Mouse (Mus musculus) A20 (cell line): ENCODE data around the gene Gpr15.
A peak's percentile ranks its signal among the peaks of the same experiment; 100 is the strongest.

Source experiments
- DNase-seq: peaks from one replicate; pipeline ENCODE4 v3.0.0-alpha.2; 2011; ENCODE audit warnings: low read depth, low spot score

The Gpr15 gene

DNA sequence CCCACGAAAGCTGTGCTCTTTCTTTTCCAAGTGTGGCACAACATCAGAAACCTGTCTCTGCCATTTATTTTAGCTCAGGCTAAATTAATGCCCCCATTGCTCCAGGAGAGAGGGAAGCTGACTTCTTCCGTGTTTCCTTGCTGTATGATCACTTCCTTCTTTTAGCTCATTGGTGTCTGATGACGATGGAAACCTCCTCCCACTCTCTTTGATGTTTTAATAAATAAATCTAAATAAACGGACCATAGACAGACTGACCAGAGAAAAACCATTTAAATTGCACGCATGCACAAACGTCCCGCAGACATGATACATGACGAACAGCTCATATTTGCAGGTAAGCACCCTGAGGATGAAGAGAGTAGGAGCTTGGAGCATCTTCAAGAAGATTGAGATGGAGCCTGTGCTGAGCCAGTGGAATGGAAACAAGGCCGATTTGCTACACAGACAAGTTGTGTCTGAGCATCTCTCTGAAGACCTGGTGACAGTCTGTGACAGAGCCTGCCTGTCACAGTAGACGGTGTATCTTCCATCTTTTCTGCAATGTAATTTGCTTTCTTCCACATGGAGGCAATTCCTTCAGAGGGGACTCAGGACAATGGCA lies 16.4 kb downstream of the Gpr15 start:
- peak; percentile 46 for DNase-seq

DNA sequence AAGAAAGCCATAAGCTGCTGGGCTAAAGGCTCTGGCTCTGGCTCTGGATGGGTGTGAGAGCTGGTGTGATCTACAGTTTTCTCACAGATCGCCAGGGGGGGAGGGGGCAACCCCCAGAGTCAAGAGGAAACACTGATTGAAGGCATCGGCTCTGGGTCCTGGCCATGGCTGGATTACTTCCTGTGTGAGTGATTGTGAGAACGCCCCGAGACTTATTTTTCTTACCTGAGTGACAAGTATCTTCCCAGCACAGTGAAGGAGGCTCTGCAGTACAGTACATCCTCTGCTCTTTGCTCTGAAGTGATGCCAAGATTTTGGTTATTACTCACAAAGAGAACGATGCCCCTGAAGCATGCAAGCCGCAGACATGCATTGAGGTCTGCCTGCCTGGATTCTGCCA lies 17.1 kb downstream of the Gpr15 start:
- DNase-seq: peak; percentile 53

DNA sequence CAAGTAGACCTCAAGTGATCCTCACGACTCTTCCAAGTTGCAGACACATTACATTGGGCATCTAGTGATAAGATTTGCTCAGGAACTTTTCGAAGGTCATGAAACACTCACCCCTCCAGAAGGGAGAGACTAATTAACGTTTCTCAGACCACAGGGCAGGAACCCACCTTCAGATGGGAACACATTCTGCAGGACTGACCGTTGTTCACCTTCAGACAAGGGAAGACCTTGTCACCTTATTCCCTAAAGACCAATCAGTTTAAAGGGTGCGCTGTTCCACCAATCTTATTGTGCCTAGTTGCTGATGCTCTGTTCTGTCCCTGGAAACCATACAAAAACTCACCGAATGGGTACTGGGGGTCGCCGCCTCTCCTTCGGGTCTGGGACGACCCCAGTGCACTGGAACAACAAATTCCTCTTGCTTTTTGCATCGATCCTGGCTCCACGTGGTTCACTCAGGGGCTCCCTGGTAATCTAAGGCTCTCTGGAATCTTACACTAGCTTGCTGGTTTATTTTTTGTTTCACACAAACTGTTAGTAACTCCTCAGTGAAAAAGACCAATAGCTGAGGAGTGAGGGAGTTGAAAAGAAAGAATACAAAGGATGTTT lies 17.9 kb downstream of the Gpr15 start:
- DNase-seq: no peak

- no peak for DNase-seq
Measured at GRCm38 (mm10) chr16:58700174-58700573, 18.7 kb downstream of the Gpr15 start.

- DNase-seq: no peak
Measured at GRCm38 (mm10) chr16:58697261-58697660, 21.6 kb downstream of the Gpr15 start.

- DNase-seq: peak; percentile 85
Measured at GRCm38 (mm10) chr16:58696796-58697195, 22.1 kb downstream of the Gpr15 start.

DNA sequence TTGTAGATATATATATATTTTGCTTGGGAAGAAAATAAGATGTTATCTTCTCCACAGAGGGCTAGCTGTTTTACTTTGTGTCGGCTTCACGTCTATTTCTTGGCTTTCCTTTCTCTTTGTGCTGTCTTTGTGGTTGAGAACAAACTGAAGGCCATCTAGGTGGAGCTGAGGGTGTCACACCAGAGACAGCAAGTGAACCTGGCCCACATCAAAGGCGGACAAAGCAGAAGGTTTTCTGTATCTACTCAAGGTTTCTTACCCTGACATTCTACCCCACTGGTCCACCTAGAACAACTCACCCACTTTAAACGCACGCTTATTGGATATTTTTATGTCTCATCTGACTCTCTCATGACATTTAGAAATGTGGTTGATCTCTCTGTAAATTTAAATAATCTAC lies 24.8 kb downstream of the Gpr15 start:
- DNase-seq: no peak

DNA sequence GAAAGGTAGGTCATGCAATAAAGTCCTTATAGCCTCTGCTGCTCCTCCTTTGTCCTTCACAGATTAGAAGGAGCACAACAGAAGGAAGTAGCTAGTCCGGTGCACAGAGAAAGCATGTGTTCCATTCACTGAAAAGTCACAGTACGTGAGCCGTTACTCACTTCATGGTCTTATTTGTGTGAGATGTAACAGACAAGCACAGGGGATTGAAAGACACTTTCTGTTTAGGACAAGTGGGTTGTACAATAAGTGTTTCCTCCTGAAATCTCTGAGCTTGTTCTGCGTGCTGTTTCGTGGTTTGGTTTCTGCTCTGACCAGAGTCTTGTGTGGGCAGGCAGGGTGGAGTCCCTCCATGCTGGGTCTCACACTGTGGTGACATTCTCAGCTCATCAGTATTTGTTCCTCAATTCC lies 28.5 kb downstream of the Gpr15 start:
- peak; percentile 83 for DNase-seq

GRCm38 (mm10) chr16:58689555-58690169 lies 29.2 kb downstream of the Gpr15 start:
- DNase-seq: peak; percentile 19

DNA sequence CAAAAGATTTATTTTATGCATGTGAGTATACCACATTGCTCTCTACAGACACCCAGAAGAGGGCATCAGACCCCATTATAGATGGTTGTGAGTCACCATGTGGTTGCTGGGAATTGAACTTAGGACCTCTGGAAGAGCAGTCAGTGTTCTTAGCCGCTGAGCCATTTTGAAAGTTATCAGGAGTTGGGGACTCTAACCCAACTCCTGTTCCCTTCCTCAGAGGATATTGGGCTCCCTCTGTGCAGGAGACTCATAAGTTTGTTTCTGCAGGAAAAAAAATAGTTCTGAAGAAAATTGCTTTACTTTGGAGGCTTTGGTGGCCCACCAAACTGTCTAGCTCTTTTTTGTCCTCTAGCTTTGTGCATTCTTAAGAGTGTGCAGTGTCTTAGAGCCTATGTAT lies 30.3 kb downstream of the Gpr15 start:
- DNase-seq: no peak

DNA sequence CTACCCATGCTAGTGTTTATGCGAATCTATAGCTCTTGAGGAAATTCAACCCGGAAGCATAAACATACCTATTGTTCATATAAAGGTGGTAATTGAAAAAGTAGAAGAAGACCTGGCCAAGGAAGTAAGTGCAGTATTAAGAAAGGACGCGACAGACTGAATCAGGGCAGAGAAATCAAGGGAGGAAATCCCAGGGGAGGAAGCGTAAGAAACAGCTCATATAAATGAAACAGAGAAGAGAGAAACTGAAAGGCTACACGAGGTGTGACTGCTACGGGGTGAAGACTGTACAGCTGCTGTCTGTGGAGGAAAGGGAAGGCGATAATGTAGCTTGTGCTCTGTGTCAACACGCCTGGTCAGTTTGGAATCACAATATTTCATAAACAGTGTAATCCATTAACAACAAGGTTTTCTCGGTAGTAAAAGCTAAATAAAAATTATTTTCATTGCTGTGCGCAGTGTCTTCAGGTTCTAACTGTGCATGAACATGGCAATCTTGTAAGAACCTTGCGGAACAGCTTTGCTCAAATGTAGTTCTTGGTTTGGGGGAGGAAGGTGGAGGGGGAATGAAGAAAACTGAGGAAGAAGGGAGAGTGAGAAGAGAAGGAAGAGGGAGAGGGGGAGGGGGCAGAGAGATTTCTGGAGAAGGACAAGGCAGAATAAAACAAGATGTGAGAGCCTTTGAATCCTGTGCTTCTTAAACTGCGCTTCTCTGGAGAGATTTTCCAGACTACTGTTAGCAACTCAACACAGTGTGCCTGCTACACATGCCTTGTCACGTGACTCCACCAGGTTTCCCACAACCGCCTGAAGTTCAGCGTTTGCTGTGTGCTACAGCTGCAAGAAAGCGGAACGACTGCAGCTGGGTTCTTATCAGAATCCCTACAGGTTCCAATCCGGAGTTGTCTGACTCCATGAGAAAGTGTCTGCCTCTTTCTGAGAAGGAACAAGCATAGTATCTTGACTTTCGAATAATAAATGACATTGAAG lies 33.0 kb downstream of the Gpr15 start:
- peak; percentile 85 for DNase-seq

DNA sequence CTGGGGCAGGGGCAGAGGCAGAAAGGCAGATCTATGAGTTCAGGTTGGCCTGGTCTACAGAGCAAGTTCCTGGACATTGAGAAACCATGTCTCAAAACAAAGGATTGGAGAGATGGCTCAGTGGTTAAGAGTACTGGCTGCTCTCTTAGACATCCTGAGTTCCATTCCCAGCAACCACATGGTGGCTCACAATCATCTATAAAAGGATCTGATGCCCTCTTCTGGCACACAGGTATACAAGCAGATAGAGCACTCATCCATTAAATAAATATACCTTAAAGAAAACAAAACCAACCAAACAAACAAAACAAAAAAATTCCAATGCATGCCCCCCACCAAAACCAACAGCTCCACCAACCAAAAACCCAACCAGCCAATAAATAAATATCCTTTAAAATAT lies 34.3 kb downstream of the Gpr15 start:
- peak; percentile 51 for DNase-seq

DNA sequence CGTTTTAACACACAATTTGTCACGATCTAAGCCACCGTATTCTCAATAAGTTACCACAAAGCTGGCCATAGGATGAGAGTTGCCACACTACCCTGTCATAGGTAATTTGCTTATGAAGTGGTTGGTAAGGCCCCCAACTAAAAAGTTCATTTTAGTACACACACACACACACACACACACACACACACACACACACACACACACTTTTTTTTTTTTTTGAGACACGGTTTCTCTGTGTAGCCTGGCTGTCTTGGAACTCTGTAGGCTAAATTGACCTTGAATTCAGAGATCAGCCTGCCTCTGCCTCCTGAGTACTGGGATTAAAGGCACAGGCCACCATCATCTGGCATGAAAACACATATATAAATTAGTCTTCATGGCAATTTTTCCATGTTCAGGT lies 35.0 kb downstream of the Gpr15 start:
- DNase-seq: no peak

- DNase-seq: no peak
Measured at GRCm38 (mm10) chr16:58682870-58683269, 36.0 kb downstream of the Gpr15 start.

DNA sequence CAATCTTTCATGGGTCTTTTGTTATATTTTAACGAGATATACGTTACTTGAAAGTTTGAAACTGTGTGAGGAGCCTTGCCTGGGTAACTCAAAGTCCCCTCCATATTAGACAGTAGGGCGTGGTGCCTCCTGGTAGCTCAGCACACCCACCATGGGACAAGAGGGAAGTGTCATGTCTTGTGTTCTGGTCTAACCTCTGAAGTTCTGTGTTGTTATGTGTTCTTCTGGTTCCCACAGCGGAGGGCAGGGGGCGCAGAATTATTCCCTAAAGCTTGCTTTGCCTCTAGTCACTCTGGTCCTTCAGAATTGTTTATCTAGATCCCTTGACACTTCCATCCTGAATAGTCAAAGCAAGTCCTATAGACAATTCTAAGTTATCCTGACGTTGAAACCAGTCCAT lies 36.8 kb downstream of the Gpr15 start:
- DNase-seq: no peak

DNA sequence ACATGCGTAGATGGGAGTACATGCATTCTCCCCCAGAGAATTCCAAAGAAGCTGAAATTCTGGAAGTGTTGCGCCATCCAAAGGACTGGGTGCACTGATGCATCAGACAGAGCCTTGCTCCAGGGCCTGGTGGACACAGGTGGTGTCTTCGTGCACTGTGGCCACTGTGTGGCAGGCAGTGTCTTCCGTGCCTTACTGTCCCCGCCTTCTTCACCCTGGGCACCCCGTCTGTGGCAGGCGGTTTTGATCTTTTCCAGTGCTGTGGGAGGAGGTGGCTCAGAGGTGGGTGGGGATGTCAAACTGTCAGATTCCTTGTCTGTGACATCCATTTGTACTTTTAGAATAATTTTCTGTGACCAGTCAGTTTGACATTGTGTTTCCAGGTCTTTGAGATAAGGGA lies 40.2 kb downstream of the Gpr15 start:
- DNase-seq: no peak

DNA sequence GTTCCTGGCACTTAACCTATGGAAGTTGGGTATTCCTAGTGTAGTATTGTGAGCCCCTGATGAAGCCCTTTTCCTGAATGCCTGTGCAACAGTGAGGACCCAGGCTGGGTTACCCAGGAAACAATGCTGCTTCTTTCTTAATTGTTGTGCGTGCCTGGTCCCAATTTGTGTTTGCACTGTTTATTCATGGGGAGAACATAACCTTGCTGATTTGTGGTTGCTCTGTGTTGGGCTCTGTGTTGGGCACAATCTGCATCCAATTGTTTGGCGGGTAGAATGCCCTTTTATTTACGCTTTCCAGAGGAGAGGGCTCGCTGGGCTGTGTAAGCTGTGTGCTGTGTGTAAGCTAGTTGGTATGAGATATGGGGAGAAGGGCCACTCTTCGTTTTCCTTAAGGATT lies 41.4 kb downstream of the Gpr15 start:
- no peak for DNase-seq

DNA sequence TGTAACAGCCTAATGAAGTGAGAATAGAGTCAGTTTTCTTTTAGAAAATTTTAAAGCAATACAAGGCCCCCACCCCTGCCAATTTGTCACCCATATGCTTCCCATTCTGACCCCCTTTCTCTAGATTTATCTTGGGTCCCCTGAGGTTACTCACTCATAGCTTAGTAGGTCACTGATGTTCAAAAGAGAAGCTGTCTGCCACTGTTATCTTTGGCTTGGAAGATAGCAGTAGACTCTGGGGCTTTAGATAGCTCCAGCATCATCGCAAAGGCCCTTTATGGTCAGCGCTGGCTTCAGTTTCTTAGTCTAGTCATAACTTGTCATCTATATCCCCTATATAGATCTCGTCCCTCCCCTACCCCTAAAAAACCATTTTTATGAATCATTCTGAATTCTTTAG lies 42.2 kb downstream of the Gpr15 start:
- DNase-seq: no peak

GRCm38 (mm10) chr16:58676156-58676555 lies 42.7 kb downstream of the Gpr15 start:
- no peak for DNase-seq

- DNase-seq: no peak
Measured at GRCm38 (mm10) chr16:58675256-58675655, 43.6 kb downstream of the Gpr15 start.

GRCm38 (mm10) chr16:58673811-58674410 lies 45.0 kb downstream of the Gpr15 start:
- no peak for DNase-seq

DNA sequence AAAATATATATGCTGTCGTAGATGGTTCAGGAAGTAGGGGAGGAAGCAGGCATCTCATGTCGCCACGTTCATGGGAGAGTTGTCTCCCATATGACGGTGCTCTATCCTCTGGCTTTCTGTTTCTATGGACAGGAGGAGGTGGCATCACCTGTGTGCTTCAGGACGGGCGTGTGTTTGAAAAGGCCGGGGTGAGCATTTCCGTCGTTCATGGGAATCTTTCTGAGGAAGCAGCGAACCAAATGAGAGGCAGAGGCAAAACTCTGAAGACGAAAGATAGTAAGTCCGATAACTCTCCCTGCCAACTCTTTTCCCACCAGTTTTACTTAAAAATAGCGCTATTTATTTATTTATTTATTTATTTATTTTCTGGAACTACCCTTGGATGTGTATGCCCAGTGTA lies 46.5 kb downstream of the Gpr15 start:
- no peak for DNase-seq
